Mouse (Mus musculus): ENCODE measurements around the gene Hmx2.

DNA sequence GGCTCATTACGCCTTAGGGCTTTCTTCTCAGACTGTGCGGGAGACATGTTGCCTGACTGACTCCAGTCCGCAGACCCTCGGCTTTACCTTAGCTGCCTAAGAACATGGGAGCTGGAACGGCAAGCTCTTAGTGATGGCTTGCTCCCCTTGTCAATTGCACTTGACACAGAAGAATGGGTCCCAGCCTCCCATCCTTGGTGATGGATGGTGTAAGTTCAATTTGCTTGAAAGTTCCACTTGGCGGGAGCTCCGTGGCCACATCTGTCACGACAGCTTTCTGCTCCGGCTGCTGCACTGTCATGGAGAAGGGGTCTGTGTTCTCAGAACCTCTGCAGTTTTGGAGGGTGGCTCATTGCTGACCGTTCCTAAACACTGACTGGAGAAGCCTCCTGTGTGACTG, 56.4 kb downstream of the Hmx2 start:
- TF ChIP-seq CTCF (IDR thresholded peaks at IDR 0.05; ENCODE audit: extremely low read depth, insufficient read depth, insufficient read length, insufficient replicate concordance) (no peak), POLR2A (IDR thresholded peaks at IDR 0.05; ENCODE audit: low read depth, low read length) (no peak)
